8 mouse cellular contexts compared by ENCODE assay signal in genomic region chr11:62643011-62643631, GRCm38 (mm10). TPM values are rescaled to one million over a fixed set of nuclear protein-coding genes. Genes with fewer than 3 reads are reported as not detected.
DNase-seq lines count a peak whose midpoint lies in the region; ATAC-seq and TF ChIP-seq lines count a peak whose summit lies in the region.

No protein-coding gene starts in this region.

- WGBS in heart, postnatal 0 days = 29% methylated on average over 8 of the region's 8 CpGs

- no peak overlapping the region for H3K4me2 ChIP-seq in heart, postnatal 0 days (ENCODE audit: low read depth, low read length)

- peak; percentile 33 for DNase-seq in right cerebral cortex, postnatal 14 days
- DNase-seq in right cerebral cortex, postnatal 36 days (ENCODE audit: low spot score in 2 of 2) = no peak
- peak; percentile 76 for DNase-seq in cerebellum, adult 8-10 months
- DNase-seq in heart, postnatal 0 days (ENCODE audit: low spot score) = peak; percentile 34
- peak; percentile 85 to 89 for DNase-seq in lung, adult 18-20 months
- peak; percentile 48 for DNase-seq in splenic B cell, adult 2 months (ENCODE audit: low read depth, low spot score)
- no peak for DNase-seq in T-cell, adult 2 months (ENCODE audit: low spot score)

- H3K27me3 ChIP-seq in heart, postnatal 0 days (ENCODE audit: control insufficient read depth, insufficient read depth, low read length) = no peaks in the 10 kb centered on the region
- H3K27me3 ChIP-seq in splenic B cell, adult 2 months (ENCODE audit: control insufficient read depth, insufficient read depth, low read length, poor library complexity, severe bottlenecking) = no peaks in the 10 kb centered on the region

- H3K4me3 ChIP-seq in heart, postnatal 0 days (ENCODE audit: low read depth, low read length) = no peak overlapping the region

- no peak for TF ChIP-seq EP300 in heart, postnatal 0 days (IDR thresholded peaks at IDR 0.05; ENCODE audit: low read depth)

- peaks cover 87% of the 10 kb centered on the region for H3K4me1 ChIP-seq in heart, postnatal 0 days (ENCODE audit: control insufficient read depth, insufficient read depth)

- ATAC-seq in heart, postnatal 0 days (ENCODE audit: insufficient read depth, low read depth) = peak; percentile 28; the same call in 1 of the 2 replicates
- ATAC-seq in inflammation-experienced regulatory T-cells, adult 6 months = no peak

- H3K9me3 ChIP-seq in heart, postnatal 0 days (replicated peaks; ENCODE audit: control insufficient read depth, low read length) = no peaks in the 10 kb centered on the region

- H3K36me3 ChIP-seq in heart, postnatal 0 days (replicated peaks; ENCODE audit: control insufficient read depth, insufficient read depth, low read length) = no peaks in the 10 kb centered on the region
- no peaks in the 10 kb centered on the region for H3K36me3 ChIP-seq in splenic B cell, adult 2 months (ENCODE audit: control insufficient read depth, insufficient read depth, low read length, poor library complexity, severe bottlenecking)

- no peak overlapping the region for H3K9ac ChIP-seq in heart, postnatal 0 days (replicated peaks; ENCODE audit: low read depth, low read length)

- TF ChIP-seq CTCF in heart, postnatal 0 days (IDR thresholded peaks at IDR 0.05; ENCODE audit: low read depth) = no peak

- H3K27ac ChIP-seq in heart, postnatal 0 days (ENCODE audit: low read depth) = peak overlapping the region; percentile 95

RNA-seq across cellular contexts. Expression of gene Lrrc75a, which starts 5.2 kb away (rescaled TPM):
- 33.6 and 33.9 TPM in 2 replicates for total RNA-seq in heart, postnatal 0 days (2014; rRNA removed; ENCODE audit: low replicate concordance)
- polyA plus RNA-seq in heart, postnatal 0 days (2015; fragmentation: Nextera tagmentation; extraction: Ambion mirVana) = 9.3 and 9.6 TPM in 2 replicates
- polyA plus RNA-seq in inflammation-experienced regulatory T-cells, adult 6 months (2017; shearing (Covaris generic)) = 1 to 10 TPM; 1.8 to 2.6 (median 2.1) TPM

RNA-seq across cellular contexts. Expression of gene Mmgt2, which starts 5.3 kb away (rescaled TPM):
- total RNA-seq in heart, postnatal 0 days (2014; rRNA removed; ENCODE audit: low replicate concordance) = 11.1 and 36.0 TPM in 2 replicates
- 38.9 and 40.6 TPM in 2 replicates for polyA plus RNA-seq in heart, postnatal 0 days (2015; fragmentation: Nextera tagmentation; extraction: Ambion mirVana)
- 10 to 100 TPM; 33.7 to 47.7 (median 38.7) TPM for polyA plus RNA-seq in inflammation-experienced regulatory T-cells, adult 6 months (2017; shearing (Covaris generic))

Comparison
In these comparisons a context has a peak if more than half of its experiments do, and no peak if none do; other contexts are left out.
1. DNase-seq: peak in right cerebral cortex, postnatal 14 days (single experiment), cerebellum, adult 8-10 months (single experiment), heart, postnatal 0 days (single experiment), lung, adult 18-20 months (2 of 2) and splenic B cell, adult 2 months (single experiment); none in right cerebral cortex, postnatal 36 days (0 of 2) and T-cell, adult 2 months (single experiment).